Mouse (Mus musculus) brown adipose tissue, adult 24 weeks (tissue): Measurements from ENCODE around the gene Usp25. TPM values are rescaled to one million over a fixed set of nuclear protein-coding genes. Genes with fewer than 3 reads are reported as not detected.

Experiments used
- H3K27ac ChIP-seq: fragments of 200-500 bp; replicated peaks from 2 replicates; pipeline ENCODE4 v1.5.1; 2012; ENCODE audit warnings: low read depth, mild to moderate bottlenecking, low read length
- H3K4me1 ChIP-seq: fragments of 200-500 bp; 2 replicates; pipeline ENCODE4 v1.6.1; 2012; ENCODE audit warnings: low read length, mixed read lengths; ENCODE audit not compliant: control insufficient read depth, insufficient read depth, insufficient read length
- H3K4me3 ChIP-seq: fragments of 200-500 bp; 2 replicates; pipeline ENCODE4 v1.5.1; 2012; ENCODE audit warnings: low read depth, mild to moderate bottlenecking, low read length, moderate library complexity; ENCODE audit not compliant: insufficient read depth
- polyA plus RNA-seq: library from polyadenylated mRNA; stranded (reverse); fragments of >200 nt; gene quantifications from 2 replicates; pipeline ENCODE4 v1.2.4, GENCODE M21; 2012; ENCODE audit not compliant: missing spikeins, insufficient read depth, insufficient read length

Gene Usp25
- polyA plus RNA-seq, 1 experiment = 31.9 TPM

DNA sequence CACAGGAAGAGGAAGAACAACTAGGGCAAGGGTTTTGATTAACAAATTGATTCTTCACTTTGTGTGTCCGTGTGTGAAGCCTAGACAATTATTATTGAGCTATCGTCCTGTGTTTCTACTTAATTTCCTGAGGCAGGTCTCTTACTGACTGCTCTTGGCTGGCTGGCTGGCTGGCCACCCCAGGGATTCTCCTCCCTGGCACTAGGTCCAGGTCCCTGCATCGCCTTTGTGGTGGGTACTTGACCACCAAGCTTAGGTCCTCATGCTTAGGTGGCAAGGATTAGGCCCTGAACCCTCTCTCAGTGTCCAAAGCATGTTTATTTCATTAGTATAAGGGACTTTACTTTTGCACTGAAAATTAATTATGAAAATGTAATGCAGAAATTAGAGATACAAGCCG is 12.6 kb downstream of the Usp25 start:
- H3K27ac ChIP-seq = no peak overlapping the region
- H3K4me1 ChIP-seq = peaks cover 27% of the 10 kb centered on the region
- no peak overlapping the region for H3K4me3 ChIP-seq

- Histone ChIP-seq H3K4me1 (peaks cover 25% of the 10 kb centered on the region), H3K4me3 (no peak overlapping the region), H3K27ac (no peak overlapping the region)
Observed at GRCm38 (mm10) chr16:77026933-77027332, 13.4 kb downstream of the Usp25 start.

DNA sequence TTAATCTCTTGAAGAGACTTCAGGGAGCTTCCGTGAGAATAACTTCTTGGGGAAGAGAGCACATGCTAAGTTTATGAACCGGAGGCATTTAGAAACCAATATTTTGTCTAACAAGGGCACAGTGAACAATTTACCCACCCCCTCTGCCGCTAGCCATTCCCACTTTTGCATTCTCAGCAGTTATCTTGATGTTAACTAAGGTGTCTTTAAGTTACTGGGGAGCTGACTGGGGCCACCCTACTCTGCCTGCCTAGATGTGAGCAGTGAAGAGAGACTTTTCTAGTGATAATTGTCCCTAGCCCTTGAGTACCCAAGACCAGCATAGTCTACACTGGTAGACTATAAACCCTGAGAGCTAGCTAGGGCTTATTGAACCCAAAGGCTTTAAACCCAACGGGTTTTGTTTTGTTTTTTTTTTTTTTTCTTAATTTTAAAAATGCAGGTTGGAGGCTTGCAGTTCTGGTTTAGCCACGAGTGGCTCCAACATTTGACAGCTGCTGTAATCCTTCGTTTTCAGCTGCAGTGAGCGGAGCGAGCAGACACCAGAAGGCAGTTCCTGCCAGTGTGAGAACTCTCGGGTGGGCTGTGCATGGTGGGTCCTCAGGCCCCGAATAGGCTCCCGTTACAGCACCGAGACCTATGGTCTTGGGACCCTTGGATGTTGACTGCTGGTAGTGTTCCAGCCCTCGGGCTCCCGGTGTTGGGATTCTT is 14.6 kb downstream of the Usp25 start:
- H3K4me1 ChIP-seq = peaks cover 22% of the 10 kb centered on the region
- no peak overlapping the region for H3K4me3 ChIP-seq
- no peak overlapping the region for H3K27ac ChIP-seq

GRCm38 (mm10) chr16:77028687-77029417 is 15.3 kb downstream of the Usp25 start:
- no peak overlapping the region for H3K4me3 ChIP-seq
- H3K27ac ChIP-seq = no peak overlapping the region
- peaks cover 19% of the 10 kb centered on the region for H3K4me1 ChIP-seq

GRCm38 (mm10) chr16:77030435-77030834 is 16.9 kb downstream of the Usp25 start:
- Histone ChIP-seq H3K27ac (no peak overlapping the region), H3K4me1 (peaks cover 16% of the 10 kb centered on the region), H3K4me3 (no peak overlapping the region)

- peaks cover 4% of the 10 kb centered on the region for H3K4me1 ChIP-seq
- H3K4me3 ChIP-seq = no peak overlapping the region
- H3K27ac ChIP-seq = no peak overlapping the region
Observed at GRCm38 (mm10) chr16:77034329-77034728, 20.8 kb downstream of the Usp25 start.

DNA sequence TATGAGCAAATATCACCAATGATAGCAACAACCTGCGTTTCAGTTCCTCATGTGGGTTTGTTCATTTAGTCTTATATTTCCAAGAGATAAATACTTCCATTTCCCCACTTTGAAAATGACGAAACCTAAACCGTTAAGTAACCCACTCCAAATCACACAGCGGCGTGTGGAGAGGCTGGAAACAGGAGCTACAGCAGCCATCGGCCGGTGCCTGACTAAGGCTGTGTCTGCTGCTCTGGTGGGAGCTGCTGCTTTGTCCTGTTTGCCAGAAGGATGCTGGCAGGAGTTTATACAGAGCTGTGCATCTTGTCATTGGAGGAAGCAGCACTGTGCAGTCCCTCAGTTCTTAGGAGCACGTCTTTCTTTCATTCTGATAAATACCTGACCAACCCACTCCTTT is 21.2 kb downstream of the Usp25 start:
- H3K4me1 ChIP-seq = peaks cover 4% of the 10 kb centered on the region
- H3K4me3 ChIP-seq = no peak overlapping the region
- H3K27ac ChIP-seq = no peak overlapping the region

DNA sequence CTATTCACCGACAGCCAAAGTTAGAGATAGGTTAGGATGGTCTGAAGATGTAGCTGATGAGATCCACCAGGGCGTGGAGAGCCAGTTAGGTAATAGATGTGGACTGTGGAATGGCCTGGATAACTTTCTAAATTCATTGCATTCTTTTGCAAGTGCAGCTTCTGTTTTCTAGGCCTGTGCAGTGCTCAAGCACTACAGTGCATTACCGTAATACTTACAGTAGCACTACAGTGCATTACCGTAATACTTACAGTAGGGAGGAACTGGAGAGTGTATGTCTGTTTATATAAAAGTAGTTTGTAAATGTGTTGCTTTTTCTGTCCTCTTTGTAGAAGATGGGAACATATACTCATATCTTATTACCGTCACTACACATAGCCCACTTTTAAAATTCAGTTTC is 28.1 kb downstream of the Usp25 start:
- Histone ChIP-seq H3K4me1 (peaks cover 4% of the 10 kb centered on the region; the same call in 1 of the 2 replicates), H3K27ac (no peak overlapping the region)

DNA sequence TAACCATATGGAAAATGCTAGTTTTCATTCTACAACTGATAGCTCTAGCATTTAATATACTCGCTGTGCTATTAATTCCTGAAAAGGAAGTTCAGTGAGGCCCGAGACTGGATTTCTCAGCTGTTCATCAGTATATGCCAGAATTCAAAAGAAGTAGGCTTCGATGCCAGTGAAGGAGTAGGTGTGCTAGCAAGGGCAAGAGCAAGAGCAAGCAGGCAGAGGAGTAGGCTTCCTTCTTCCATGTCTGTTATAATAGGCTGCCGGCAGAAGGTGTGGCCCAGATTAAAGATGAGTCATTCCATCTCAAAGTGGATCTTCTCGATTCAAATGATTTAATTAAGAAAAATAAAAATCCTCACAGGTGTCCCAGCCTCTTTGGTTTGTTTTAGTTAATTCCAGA is 30.0 kb downstream of the Usp25 start:
- Histone ChIP-seq H3K4me3 (no peak overlapping the region), H3K27ac (no peak overlapping the region), H3K4me1 (peaks cover 4% of the 10 kb centered on the region; the same call in 1 of the 2 replicates)

More for the DNA sequence above, 28.1 kb downstream of the Usp25 start:
- H3K4me3 ChIP-seq = no peak overlapping the region

DNA sequence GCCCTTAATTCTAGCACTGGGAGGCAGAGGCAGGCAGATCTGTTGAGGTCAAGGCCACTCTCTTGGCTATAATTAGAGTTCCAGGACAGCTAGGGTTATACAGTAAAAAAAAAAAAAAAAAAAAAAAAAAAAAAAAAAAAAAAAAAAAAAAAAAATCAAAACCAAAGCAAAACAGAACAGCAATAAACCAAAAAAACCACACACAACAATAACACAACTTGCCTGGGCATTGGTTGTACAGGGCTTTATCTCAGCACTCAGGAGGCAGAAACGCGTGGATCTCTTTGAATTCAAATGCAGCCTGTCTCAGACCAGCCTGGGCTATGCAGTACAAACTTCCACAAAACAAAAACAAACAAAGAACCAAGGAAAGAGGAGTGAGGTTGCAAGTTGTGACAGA is 40.7 kb downstream of the Usp25 start:
- H3K4me1 ChIP-seq = no peaks in the 10 kb centered on the region
- no peak overlapping the region for H3K27ac ChIP-seq
- no peak overlapping the region for H3K4me3 ChIP-seq

GRCm38 (mm10) chr16:77055519-77056159 is 42.1 kb downstream of the Usp25 start:
- Histone ChIP-seq H3K4me3 (no peak overlapping the region), H3K4me1 (no peaks in the 10 kb centered on the region), H3K27ac (no peak overlapping the region)

- H3K4me1 ChIP-seq = no peaks in the 10 kb centered on the region
- H3K4me3 ChIP-seq = no peak overlapping the region
- no peak overlapping the region for H3K27ac ChIP-seq
Observed at GRCm38 (mm10) chr16:77056160-77056520, 42.6 kb downstream of the Usp25 start.

- H3K4me3 ChIP-seq = no peak overlapping the region
- H3K27ac ChIP-seq = no peak overlapping the region
- H3K4me1 ChIP-seq = no peaks in the 10 kb centered on the region
Observed at GRCm38 (mm10) chr16:77058567-77058966, 45.1 kb downstream of the Usp25 start.

DNA sequence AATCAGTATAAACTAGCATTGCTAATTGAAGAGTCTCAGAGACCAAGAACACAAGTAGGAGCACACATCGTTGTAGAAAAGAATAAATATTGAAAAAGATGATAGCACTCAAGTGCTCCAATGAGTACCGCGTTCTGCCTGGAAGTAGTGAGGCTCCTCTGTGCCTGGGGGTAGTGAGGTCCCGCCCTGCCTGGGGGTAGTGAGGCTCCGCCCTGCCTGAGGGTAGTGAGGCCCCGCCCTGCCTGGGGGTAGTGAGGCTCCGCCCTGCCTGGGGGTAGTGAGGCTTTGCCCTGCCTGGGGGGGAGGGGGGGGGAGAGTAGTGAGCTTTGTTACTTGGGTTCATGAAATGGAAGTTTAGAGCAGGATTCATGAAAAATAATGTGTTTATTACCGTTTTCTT is 46.7 kb downstream of the Usp25 start:
- H3K4me3 ChIP-seq = no peak overlapping the region
- no peaks in the 10 kb centered on the region for H3K4me1 ChIP-seq
- H3K27ac ChIP-seq = no peak overlapping the region

GRCm38 (mm10) chr16:77063916-77064315 is 50.4 kb downstream of the Usp25 start:
- Histone ChIP-seq H3K4me1 (no peaks in the 10 kb centered on the region), H3K27ac (no peak overlapping the region), H3K4me3 (no peak overlapping the region)
